Mouse (Mus musculus) lung, adult 2 months (tissue): ENCODE data around the gene Zcwpw1. TPM values are rescaled to one million over a fixed set of nuclear protein-coding genes. Genes with fewer than 3 reads are reported as not detected.

Experiments
- DNase-seq: peaks from one replicate; pipeline ENCODE4 v3.0.0; 2022
- H3K4me1 ChIP-seq: fragments of 200-500 bp; 2 replicates; pipeline ENCODE4 v1.6.1; 2011; ENCODE audit warnings: low read length; ENCODE audit not compliant: control insufficient read depth, insufficient read depth
- H3K4me3 ChIP-seq: fragments of 200-500 bp; replicated peaks from 2 replicates; pipeline ENCODE3; 2011; ENCODE audit warnings: low read depth, mild to moderate bottlenecking, control low read depth, low read length; ENCODE audit errors: extremely low read depth
- CTCF ChIP-seq: fragments of 200-500 bp; IDR thresholded peaks from 2 replicates; pipeline ENCODE4 v1.5.1; 2011; ENCODE audit warnings: mild to moderate bottlenecking, low read length, control low read depth; ENCODE audit not compliant: insufficient read depth
- POLR2A ChIP-seq: fragments of 200-500 bp; IDR thresholded peaks from 2 replicates; pipeline ENCODE4 v1.6.1; 2011; ENCODE audit warnings: low read depth, mild to moderate bottlenecking, control low read depth, low read length, borderline replicate concordance; ENCODE audit errors: extremely low read depth
- WGBS: fragments of 180-500 bp; shearing (Covaris S2); methylation state at CpG from one replicate; pipeline ENCODE4 v1.1.7; 2018; 5-methylcytosine and 5-hydroxymethylcytosine counted together
- polyA plus RNA-seq: library from polyadenylated mRNA; depleted of rRNA; stranded (reverse); fragments of >200 nt; gene quantifications from 2 replicates; pipeline ENCODE4 v1.2.3, GENCODE M21; 2012

The Zcwpw1 gene
- polyA plus RNA-seq, 1 experiment, result 0.60 TPM

- WGBS, result 43% methylated on average over 2 of the region's 2 CpGs
- DNase-seq, result no peak
- Histone ChIP-seq H3K4me3 (no peak overlapping the region), H3K4me1 (no peaks in the 10 kb centered on the region)
- TF ChIP-seq CTCF (peak; percentile 43; the same call in 1 of the 2 replicates), POLR2A (no peak)
These were observed 16.9 kb upstream of the Zcwpw1 start for GRCm38 (mm10) chr5:137770709-137771108.

- no peak for DNase-seq
- TF ChIP-seq CTCF (no peak), POLR2A (no peak)
These were observed 14.8 kb upstream of the Zcwpw1 start for GRCm38 (mm10) chr5:137772755-137773154.

GRCm38 (mm10) chr5:137775587-137776290 is 11.9 kb upstream of the Zcwpw1 start:
- 98% methylated on average over 2 of the region's 2 CpGs for WGBS

More at GRCm38 (mm10) chr5:137772755-137773154, 14.8 kb upstream of the Zcwpw1 start:
- H3K4me1 ChIP-seq, result no peaks in the 10 kb centered on the region
- H3K4me3 ChIP-seq, result no peak overlapping the region

GRCm38 (mm10) chr5:137776408-137776918 is 11.1 kb upstream of the Zcwpw1 start:
- 13% methylated on average over 5 of the region's 5 CpGs for WGBS
- DNase-seq, result no peak
- Histone ChIP-seq H3K4me3 (no peak overlapping the region), H3K4me1 (no peaks in the 10 kb centered on the region)
- no peak for TF ChIP-seq CTCF
- TF ChIP-seq POLR2A, result no peak

More at GRCm38 (mm10) chr5:137775587-137776290, 11.9 kb upstream of the Zcwpw1 start:
- Histone ChIP-seq H3K4me3 (no peak overlapping the region), H3K4me1 (no peaks in the 10 kb centered on the region)
- TF ChIP-seq POLR2A (no peak), CTCF (no peak)
- no peak for DNase-seq

GRCm38 (mm10) chr5:137777267-137777845 is 10.2 kb upstream of the Zcwpw1 start:
- H3K4me1 ChIP-seq, result no peaks in the 10 kb centered on the region
- no peak for DNase-seq
- 76% methylated on average over 7 of the region's 7 CpGs for WGBS
- TF ChIP-seq POLR2A, result no peak
- TF ChIP-seq CTCF, result no peak
- H3K4me3 ChIP-seq, result no peak overlapping the region

GRCm38 (mm10) chr5:137778635-137779034 is 9.0 kb upstream of the Zcwpw1 start, which contains the start of gene Ppp1r35:
Gene Ppp1r35, plus strand, starts transcription at chr5:137778849.
- H3K4me1 ChIP-seq, result peaks cover 3% of the 10 kb centered on the region; the same call in 1 of the 2 replicates
- H3K4me3 ChIP-seq, result peak within 1 kb of the TSS; percentile 75
- DNase-seq, result peak; percentile 96
- TF ChIP-seq CTCF (no peak), POLR2A (peak; percentile 66; the same call in 1 of the 2 replicates)
- under 1% methylated on average over 31 of the region's 31 CpGs for WGBS

GRCm38 (mm10) chr5:137779053-137779933 is 8.3 kb upstream of the Zcwpw1 start:
- TF ChIP-seq CTCF (no peak), POLR2A (0 out of 2 replicates have a peak, but pooled peaks have one; percentile 12)
- peaks cover 10% of the 10 kb centered on the region for H3K4me1 ChIP-seq
- DNase-seq, result no peak

GRCm38 (mm10) chr5:137781661-137782060 is 5.9 kb upstream of the Zcwpw1 start:
- TF ChIP-seq CTCF (no peak), POLR2A (no peak)
- 90% methylated on average over 7 of the region's 7 CpGs for WGBS
- Histone ChIP-seq H3K4me1 (peaks cover 21% of the 10 kb centered on the region), H3K4me3 (no peak overlapping the region)
- no peak for DNase-seq

More at GRCm38 (mm10) chr5:137779053-137779933, 8.3 kb upstream of the Zcwpw1 start:
- WGBS, result under 1% methylated on average over 79 of the region's 83 CpGs
- H3K4me3 ChIP-seq, result peak overlapping the region; percentile 75

GRCm38 (mm10) chr5:137782776-137783522 is 4.6 kb upstream of the Zcwpw1 start:
- no peak overlapping the region for H3K4me3 ChIP-seq
- DNase-seq, result no peak
- peaks cover 21% of the 10 kb centered on the region for H3K4me1 ChIP-seq
- 69% methylated on average over 13 of the region's 13 CpGs for WGBS
- TF ChIP-seq CTCF, result no peak
- no peak for TF ChIP-seq POLR2A
